Mouse (Mus musculus) testis, adult 2 months (tissue): Measurements from ENCODE around the gene Gm20683. TPM values are rescaled to one million over a fixed set of nuclear protein-coding genes. Genes with fewer than 3 reads are reported as not detected.
A peak's percentile ranks its signal among the peaks of the same experiment; 100 is the strongest.

Experiments used
- H3K27ac ChIP-seq: fragments of 200-500 bp; 2 replicates; pipeline ENCODE4 v1.5.1; 2012; ENCODE audit warnings: low read depth, low read length; ENCODE audit not compliant: control insufficient read depth, insufficient read depth
- H3K27me3 ChIP-seq: fragments of 200-500 bp; 2 replicates; pipeline ENCODE4 v1.6.1; 2012; ENCODE audit warnings: mild to moderate bottlenecking, low read length, moderate library complexity; ENCODE audit not compliant: control insufficient read depth, insufficient read depth
- H3K36me3 ChIP-seq: fragments of 200-500 bp; 2 replicates; pipeline ENCODE4 v1.6.1; 2012; ENCODE audit warnings: mild to moderate bottlenecking, low read length; ENCODE audit not compliant: control insufficient read depth, insufficient read depth
- H3K4me1 ChIP-seq: fragments of 200-500 bp; 2 replicates; pipeline ENCODE4 v1.6.1; 2012; ENCODE audit warnings: low read length; ENCODE audit not compliant: control insufficient read depth, insufficient read depth
- H3K4me3 ChIP-seq: fragments of 200-500 bp; 2 replicates; pipeline ENCODE4 v1.5.1; 2012; ENCODE audit warnings: low read depth, mild to moderate bottlenecking, low read length, moderate library complexity, mixed read lengths; ENCODE audit not compliant: control insufficient read depth
- CTCF ChIP-seq: fragments of 200-500 bp; IDR thresholded peaks from 2 replicates; pipeline ENCODE4 v1.5.1; 2012; ENCODE audit warnings: low read depth, mild to moderate bottlenecking, inconsistent platforms, low read length, moderate library complexity; ENCODE audit not compliant: control insufficient read depth, insufficient read depth, insufficient replicate concordance
- POLR2A ChIP-seq: fragments of 200-500 bp; IDR thresholded peaks from 2 replicates; pipeline ENCODE4 v1.6.1; 2012; ENCODE audit warnings: low read depth, mild to moderate bottlenecking, inconsistent platforms, low read length, moderate library complexity; ENCODE audit not compliant: control insufficient read depth
- polyA plus RNA-seq: library from polyadenylated mRNA; depleted of rRNA; stranded (reverse); fragments of >200 nt; gene quantifications from 2 replicates; pipeline ENCODE4 v1.2.3, GENCODE M21; 2012

Gm20683 gene
- polyA plus RNA-seq, 1 experiment, result 9.0 TPM

GRCm38 (mm10) chr17:25882306-25882705 is 40.7 kb upstream of the Gm20683 start:
- Histone ChIP-seq H3K27me3 (no peaks in the 10 kb centered on the region), H3K4me3 (no peak overlapping the region), H3K4me1 (no peaks in the 10 kb centered on the region), H3K36me3 (no peaks in the 10 kb centered on the region; the same call in 1 of the 2 replicates), H3K27ac (no peak overlapping the region)
- no peak for TF ChIP-seq CTCF
- TF ChIP-seq POLR2A, result no peak

DNA sequence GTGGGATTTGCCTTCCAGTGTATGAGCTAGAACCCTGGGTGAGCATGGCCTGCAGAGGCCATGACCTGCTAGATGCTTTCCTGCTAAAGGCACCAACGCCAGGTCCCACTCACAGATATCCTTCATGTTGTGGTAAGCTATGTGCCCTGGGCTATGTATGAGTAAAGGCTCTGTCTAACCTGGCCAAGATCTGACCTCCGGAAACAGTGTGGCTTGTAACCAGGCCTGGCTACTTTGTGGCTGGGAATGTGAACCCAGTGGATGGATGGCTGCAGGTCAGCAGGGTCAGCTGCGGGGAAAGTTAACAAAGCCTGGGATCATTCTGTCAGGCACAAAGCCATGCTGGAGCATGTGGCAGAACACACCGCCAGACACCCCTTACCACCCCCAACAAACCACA is 40.1 kb upstream of the Gm20683 start:
- H3K27ac ChIP-seq, result no peak overlapping the region
- H3K27me3 ChIP-seq, result no peaks in the 10 kb centered on the region
- no peak overlapping the region for H3K4me3 ChIP-seq
- H3K36me3 ChIP-seq, result no peaks in the 10 kb centered on the region; the same call in 1 of the 2 replicates
- no peaks in the 10 kb centered on the region; the same call in 1 of the 2 replicates for H3K4me1 ChIP-seq
- TF ChIP-seq CTCF, result no peak
- no peak for TF ChIP-seq POLR2A

GRCm38 (mm10) chr17:25880913-25881641 is 39.5 kb upstream of the Gm20683 start:
- Histone ChIP-seq H3K4me1 (no peaks in the 10 kb centered on the region; the same call in 1 of the 2 replicates), H3K4me3 (no peak overlapping the region), H3K27ac (no peak overlapping the region), H3K27me3 (no peaks in the 10 kb centered on the region), H3K36me3 (no peaks in the 10 kb centered on the region; the same call in 1 of the 2 replicates)
- TF ChIP-seq POLR2A, result no peak
- no peak for TF ChIP-seq CTCF

DNA sequence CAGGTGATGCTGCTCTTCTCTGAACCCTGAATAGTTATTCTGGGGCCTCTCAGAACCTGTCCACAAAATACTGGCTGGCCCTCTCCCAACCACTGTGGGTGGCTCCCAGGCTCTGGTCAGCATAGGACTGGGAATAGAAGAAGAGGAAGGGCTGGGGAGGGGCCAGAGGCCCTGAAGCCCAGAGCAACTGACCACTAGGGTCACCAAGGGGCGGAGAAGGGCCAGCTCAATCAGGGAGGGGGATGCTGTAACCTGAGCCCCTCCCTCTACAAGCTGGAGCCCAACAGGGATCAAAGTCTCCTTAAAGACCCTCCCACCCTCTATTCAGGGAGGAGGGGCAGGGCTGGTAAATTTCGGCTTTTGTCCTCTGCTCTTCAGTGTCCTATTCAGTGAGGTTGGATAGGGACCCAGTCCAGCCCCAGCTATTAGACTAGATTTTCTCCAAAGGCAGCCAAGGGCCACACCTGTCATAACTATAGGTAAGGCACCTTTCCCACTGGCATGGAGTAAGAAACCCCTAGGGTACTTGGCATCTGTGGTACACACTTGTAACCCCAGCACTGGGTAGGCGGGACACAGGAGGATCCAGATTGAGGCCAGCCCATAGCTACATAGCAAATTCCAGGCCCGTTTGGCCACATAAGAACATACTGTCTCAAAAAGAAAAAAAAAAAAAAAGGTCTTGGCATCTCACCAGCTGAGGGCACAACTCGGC is 38.8 kb upstream of the Gm20683 start, which contains the start of gene Wfikkn1:
Wfikkn1 (minus strand) TSS at position 663 of the 715 bp plus-strand sequence.
- Histone ChIP-seq H3K27me3 (no peaks in the 10 kb centered on the region), H3K36me3 (no peaks in the 10 kb centered on the region; the same call in 1 of the 2 replicates), H3K4me3 (no peak within 1 kb of the TSS), H3K4me1 (peaks cover 2% of the 10 kb centered on the region), H3K27ac (no peak within 1 kb of the TSS)
- TF ChIP-seq POLR2A, result no peak
- TF ChIP-seq CTCF, result no peak

DNA sequence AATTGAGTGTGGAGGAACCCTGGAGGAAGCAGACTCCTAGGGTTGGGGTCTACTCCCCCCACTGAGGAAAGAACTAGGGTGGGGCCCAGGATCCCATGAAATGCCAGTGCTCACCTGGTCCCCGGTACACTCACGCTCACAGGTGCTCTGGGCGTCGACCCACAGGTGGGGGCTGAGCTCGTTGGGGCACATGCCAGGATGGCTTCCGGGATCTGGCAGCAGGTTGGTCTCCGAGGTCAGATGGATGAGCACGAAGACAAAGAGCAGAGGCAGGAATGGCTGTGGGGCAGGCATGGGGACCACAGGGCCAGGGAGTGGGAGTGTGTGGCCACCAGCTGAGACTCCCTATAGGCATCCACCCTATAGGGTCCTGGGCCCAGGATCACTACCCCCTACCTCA is 38.2 kb upstream of the Gm20683 start:
- Histone ChIP-seq H3K36me3 (no peaks in the 10 kb centered on the region; the same call in 1 of the 2 replicates), H3K4me3 (no peak overlapping the region), H3K27me3 (no peaks in the 10 kb centered on the region), H3K4me1 (peaks cover 8% of the 10 kb centered on the region), H3K27ac (no peak overlapping the region)
- TF ChIP-seq CTCF (no peak), POLR2A (no peak)

GRCm38 (mm10) chr17:25879261-25879660 is 37.7 kb upstream of the Gm20683 start:
- no peak overlapping the region for H3K27ac ChIP-seq
- peak; percentile 24; the same call in 1 of the 2 replicates for TF ChIP-seq CTCF
- no peak for TF ChIP-seq POLR2A
- no peaks in the 10 kb centered on the region for H3K27me3 ChIP-seq
- H3K4me1 ChIP-seq, result peaks cover 13% of the 10 kb centered on the region
- no peaks in the 10 kb centered on the region; the same call in 1 of the 2 replicates for H3K36me3 ChIP-seq
- no peak overlapping the region for H3K4me3 ChIP-seq

GRCm38 (mm10) chr17:25878611-25879180 is 37.1 kb upstream of the Gm20683 start:
- Histone ChIP-seq H3K27ac (no peak overlapping the region), H3K27me3 (no peaks in the 10 kb centered on the region), H3K36me3 (no peaks in the 10 kb centered on the region; the same call in 1 of the 2 replicates), H3K4me3 (no peak overlapping the region), H3K4me1 (peaks cover 15% of the 10 kb centered on the region)
- TF ChIP-seq CTCF (no peak), POLR2A (no peak)
